Mouse (Mus musculus) intestine, embryonic 14.5 days (tissue): Measurements from ENCODE around the gene Slc31a1. TPM values are rescaled to one million over a fixed set of nuclear protein-coding genes. Genes with fewer than 3 reads are reported as not detected.
A peak's percentile ranks its signal among the peaks of the same experiment; 100 is the strongest.

ENCODE experiments used
- ATAC-seq: fragments of 200-750 bp; cut with Nextera tagmentation; replicated peaks from 2 replicates; pipeline ENCODE4 v1.8.0; 2017; ENCODE audit warnings: low read depth, moderate number of reproducible peaks, moderate TSS enrichment, moderate library complexity; ENCODE audit not compliant: low FRiP score, low TSS enrichment
- DNase-seq: peaks from one replicate; pipeline ENCODE4 v3.0.0-alpha.2; 2018; ENCODE audit warnings: low spot score
- H3K27ac ChIP-seq: fragments of 300-500 bp; sonication (generic); 2 replicates; pipeline ENCODE4 v1.5.1; 2014; ENCODE audit warnings: low read depth, mild to moderate bottlenecking, control low read depth
- H3K27me3 ChIP-seq: fragments of 300-500 bp; sonication (generic); replicated peaks from 2 replicates; pipeline ENCODE4 v1.6.1; 2014; ENCODE audit warnings: low read length, control low read depth; ENCODE audit not compliant: control insufficient read depth, insufficient read depth
- H3K36me3 ChIP-seq: fragments of 300-500 bp; sonication (generic); 2 replicates; pipeline ENCODE4 v1.6.1; 2014; ENCODE audit warnings: low read length, control low read depth; ENCODE audit not compliant: control insufficient read depth, insufficient read depth
- H3K4me1 ChIP-seq: fragments of 300-500 bp; sonication (generic); replicated peaks from 2 replicates; pipeline ENCODE4 v1.6.1; 2014; ENCODE audit warnings: low read length, control low read depth, mixed read lengths; ENCODE audit not compliant: control insufficient read depth, insufficient read depth
- H3K4me2 ChIP-seq: fragments of 300-500 bp; sonication (generic); 2 replicates; pipeline ENCODE4 v1.6.1; 2014; ENCODE audit warnings: low read length
- H3K4me3 ChIP-seq: fragments of 300-500 bp; sonication (generic); 2 replicates; pipeline ENCODE4 v1.5.1; 2014; ENCODE audit warnings: low read depth, low read length, control low read depth, mixed read lengths
- H3K9ac ChIP-seq: fragments of 300-500 bp; sonication (generic); 2 replicates; pipeline ENCODE4 v1.6.1; 2014; ENCODE audit warnings: mild to moderate bottlenecking, low read length
- H3K9me3 ChIP-seq: fragments of 300-500 bp; sonication (generic); 2 replicates; pipeline ENCODE4 v1.6.1; 2016; ENCODE audit warnings: low read length, control low read depth; ENCODE audit not compliant: control insufficient read depth
- WGBS: fragments of 180-500 bp; shearing (Covaris S2); extraction: QIAGEN DNeasy Blood & Tissue Kit; methylation state at CpG from one replicate; pipeline ENCODE4 v1.1.7; 2014; 5-methylcytosine and 5-hydroxymethylcytosine counted together
- polyA plus RNA-seq: library from polyadenylated mRNA; unstranded; fragments of >200 nt; fragmentation: Nextera tagmentation; extraction: Ambion mirVana; gene quantifications from 2 replicates; pipeline ENCODE4 v1.2.1, GENCODE M21; 2014

Slc31a1 gene
- polyA plus RNA-seq, 1 experiment from 2014 or later = 59.2 TPM

DNA sequence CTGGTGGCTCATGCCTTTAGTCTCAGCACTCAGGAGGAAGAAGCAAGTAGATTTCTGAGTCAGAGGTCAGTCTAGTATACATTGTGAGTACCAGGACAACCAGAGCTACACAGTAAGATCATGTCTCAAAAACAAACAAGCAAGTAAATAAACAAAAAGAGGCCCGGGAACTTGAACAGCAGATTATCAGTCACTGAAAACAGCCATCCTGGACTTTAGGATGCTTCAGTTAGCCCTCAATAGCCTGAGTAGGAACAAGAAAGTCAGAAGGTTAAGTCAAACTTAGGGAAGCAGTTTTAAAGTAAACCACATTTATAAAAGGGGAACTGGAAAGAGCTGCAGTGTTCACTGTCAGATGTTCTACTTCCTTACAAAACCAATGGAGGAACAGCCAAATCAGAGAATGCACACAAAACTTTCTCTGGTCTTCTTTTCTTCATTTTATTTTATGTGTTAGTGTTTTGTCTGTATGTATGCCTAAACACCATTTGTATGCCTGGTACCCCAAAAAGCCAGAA, 2.8 kb upstream of the Slc31a1 start:
- WGBS = 69% methylated on average over 1 of the region's 1 CpGs
- H3K4me2 ChIP-seq = no peak overlapping the region
- H3K27ac ChIP-seq = no peak overlapping the region
- H3K27me3 ChIP-seq = no peaks in the 10 kb centered on the region
- peaks cover 16% of the 10 kb centered on the region for H3K4me1 ChIP-seq
- ATAC-seq (no peak), DNase-seq (no peak)
- H3K9me3 ChIP-seq = no peaks in the 10 kb centered on the region
- H3K4me3 ChIP-seq = no peak overlapping the region
- H3K36me3 ChIP-seq = 0 out of 2 replicates have a peak, but pooled peaks cover 3% of the 10 kb centered on the region
- H3K9ac ChIP-seq = no peak overlapping the region

DNA sequence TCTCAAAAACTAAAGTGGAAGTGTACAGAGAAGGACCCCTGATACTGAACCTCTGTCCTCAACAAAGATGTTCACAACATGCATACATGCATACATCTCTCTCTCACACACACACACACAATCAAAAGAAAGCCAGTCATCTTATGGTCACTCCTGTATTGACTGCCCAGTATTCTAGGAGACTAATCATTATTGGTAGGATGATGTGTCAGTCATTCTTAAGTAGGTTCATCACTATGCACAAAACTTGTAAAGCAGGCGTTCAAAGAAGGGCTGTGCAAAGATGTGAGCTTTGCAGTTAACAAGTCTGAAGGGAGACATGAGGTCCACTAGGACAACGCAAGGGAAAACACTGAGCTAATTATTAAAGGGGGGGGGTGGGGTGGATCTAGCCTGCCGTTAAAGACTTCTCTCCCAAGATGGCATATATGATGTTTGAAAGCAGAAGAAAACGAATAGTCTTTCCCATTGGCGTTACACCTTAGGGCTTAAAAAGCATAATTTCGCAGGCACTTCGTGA, 1.2 kb upstream of the Slc31a1 start:
- Histone ChIP-seq H3K27me3 (no peaks in the 10 kb centered on the region), H3K9me3 (no peaks in the 10 kb centered on the region), H3K4me2 (peak overlapping the region; percentile 66), H3K4me1 (peaks cover 16% of the 10 kb centered on the region), H3K4me3 (peak overlapping the region; percentile 77), H3K27ac (no peak overlapping the region), H3K36me3 (no peaks in the 10 kb centered on the region), H3K9ac (peak overlapping the region; percentile 66)
- WGBS = 48% methylated on average over 7 of the region's 7 CpGs
- DNase-seq (no peak), ATAC-seq (no peak)

- peak overlapping the region; percentile 77 for H3K4me3 ChIP-seq
- under 1% methylated on average over 20 of the region's 22 CpGs for WGBS
- H3K9ac ChIP-seq = peak overlapping the region; percentile 63
- H3K36me3 ChIP-seq = no peaks in the 10 kb centered on the region
- ATAC-seq = peak; percentile 61; the same call in 1 of the 2 replicates
- no peaks in the 10 kb centered on the region for H3K27me3 ChIP-seq
- peak overlapping the region; percentile 60 for H3K27ac ChIP-seq
- no peaks in the 10 kb centered on the region for H3K9me3 ChIP-seq
- H3K4me2 ChIP-seq = peak overlapping the region; percentile 73
- H3K4me1 ChIP-seq = peaks cover 23% of the 10 kb centered on the region
- no peak for DNase-seq
Measured at GRCm38 (mm10) chr4:62360805-62361455, 403 bp downstream of the Slc31a1 start.

GRCm38 (mm10) chr4:62361571-62361970, 1.0 kb downstream of the Slc31a1 start:
- DNase-seq = no peak
- 37% methylated on average over 6 of the region's 6 CpGs for WGBS
- ATAC-seq = no peak

DNA sequence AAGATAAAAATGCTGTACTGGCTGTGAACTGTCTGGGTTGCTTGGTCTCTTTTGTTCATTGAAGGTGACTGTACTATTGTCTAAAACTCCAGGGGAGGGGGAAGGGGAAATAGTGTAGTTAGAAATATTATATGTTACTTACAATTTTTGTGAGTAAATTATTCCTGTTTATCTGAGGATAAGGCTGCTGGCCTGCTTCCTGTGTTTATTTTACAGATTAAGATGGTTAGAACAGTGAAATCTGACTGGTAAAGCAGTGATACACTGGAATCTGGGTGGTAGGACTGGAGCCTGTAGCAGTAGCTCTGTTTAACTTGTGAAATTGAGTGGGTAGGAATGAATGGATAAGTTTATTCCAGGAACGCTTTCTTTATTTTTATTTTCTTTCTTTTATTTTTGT, 1.5 kb downstream of the Slc31a1 start:
- Histone ChIP-seq H3K4me1 (peaks cover 23% of the 10 kb centered on the region), H3K9me3 (no peaks in the 10 kb centered on the region), H3K9ac (peak overlapping the region; percentile 63), H3K4me3 (peak overlapping the region; percentile 77; the same call in 1 of the 2 replicates), H3K36me3 (no peaks in the 10 kb centered on the region), H3K27me3 (no peaks in the 10 kb centered on the region), H3K4me2 (peak overlapping the region; percentile 73), H3K27ac (no peak overlapping the region; the same call in 1 of the 2 replicates)
- DNase-seq = no peak
- 82% methylated on average over 1 of the region's 1 CpGs for WGBS
- no peak for ATAC-seq

More at GRCm38 (mm10) chr4:62361571-62361970, 1.0 kb downstream of the Slc31a1 start:
- peak overlapping the region; percentile 77 for H3K4me3 ChIP-seq
- H3K9ac ChIP-seq = peak overlapping the region; percentile 63
- H3K36me3 ChIP-seq = no peaks in the 10 kb centered on the region
- peaks cover 23% of the 10 kb centered on the region for H3K4me1 ChIP-seq
- peak overlapping the region; percentile 73 for H3K4me2 ChIP-seq
- no peaks in the 10 kb centered on the region for H3K9me3 ChIP-seq
- no peaks in the 10 kb centered on the region for H3K27me3 ChIP-seq
- no peak overlapping the region; the same call in 1 of the 2 replicates for H3K27ac ChIP-seq

- H3K4me2 ChIP-seq = no peak overlapping the region
- no peaks in the 10 kb centered on the region for H3K9me3 ChIP-seq
- WGBS = 84% methylated on average over 2 of the region's 2 CpGs
- H3K4me1 ChIP-seq = peaks cover 23% of the 10 kb centered on the region
- H3K36me3 ChIP-seq = no peaks in the 10 kb centered on the region
- H3K4me3 ChIP-seq = no peak overlapping the region
- DNase-seq (no peak), ATAC-seq (no peak)
- no peak overlapping the region for H3K9ac ChIP-seq
- H3K27ac ChIP-seq = no peak overlapping the region
- no peaks in the 10 kb centered on the region for H3K27me3 ChIP-seq
Measured at GRCm38 (mm10) chr4:62362437-62362836, 1.9 kb downstream of the Slc31a1 start.

GRCm38 (mm10) chr4:62364299-62364698, 3.8 kb downstream of the Slc31a1 start:
- Histone ChIP-seq H3K9me3 (no peaks in the 10 kb centered on the region), H3K4me2 (no peak overlapping the region), H3K27ac (no peak overlapping the region), H3K4me1 (peaks cover 19% of the 10 kb centered on the region), H3K9ac (no peak overlapping the region), H3K4me3 (no peak overlapping the region), H3K36me3 (no peaks in the 10 kb centered on the region), H3K27me3 (no peaks in the 10 kb centered on the region)
- ATAC-seq = no peak
- WGBS = 57% methylated on average over 8 of the region's 8 CpGs
- DNase-seq = no peak

GRCm38 (mm10) chr4:62366291-62366690, 5.8 kb downstream of the Slc31a1 start:
- H3K9me3 ChIP-seq = no peaks in the 10 kb centered on the region
- WGBS = 68% methylated on average over 4 of the region's 4 CpGs
- no peak for ATAC-seq
- no peaks in the 10 kb centered on the region for H3K27me3 ChIP-seq
- no peak overlapping the region for H3K9ac ChIP-seq
- no peak overlapping the region for H3K4me2 ChIP-seq
- no peak overlapping the region for H3K4me3 ChIP-seq
- H3K4me1 ChIP-seq = peaks cover 15% of the 10 kb centered on the region
- no peak overlapping the region for H3K27ac ChIP-seq
- DNase-seq = no peak
- H3K36me3 ChIP-seq = no peaks in the 10 kb centered on the region
